Mouse (Mus musculus): ENCODE results near the gene Tmem163.

- TF ChIP-seq CTCF (IDR thresholded peaks at IDR 0.05; ENCODE audit: low read depth, low read length) (no peak), POLR2AphosphoS5 (IDR thresholded peaks at IDR 0.05; ENCODE audit: insufficient replicate concordance, low read depth, low read length) (no peak), GATA1 (IDR thresholded peaks at IDR 0.05; ENCODE audit: borderline replicate concordance, low read length) (no peak)
Observed at GRCm38 (mm10) chr1:127589542-127589941, 89.8 kb downstream of the Tmem163 start.

All from G1E (cell line).